In the genomic region with DNA sequence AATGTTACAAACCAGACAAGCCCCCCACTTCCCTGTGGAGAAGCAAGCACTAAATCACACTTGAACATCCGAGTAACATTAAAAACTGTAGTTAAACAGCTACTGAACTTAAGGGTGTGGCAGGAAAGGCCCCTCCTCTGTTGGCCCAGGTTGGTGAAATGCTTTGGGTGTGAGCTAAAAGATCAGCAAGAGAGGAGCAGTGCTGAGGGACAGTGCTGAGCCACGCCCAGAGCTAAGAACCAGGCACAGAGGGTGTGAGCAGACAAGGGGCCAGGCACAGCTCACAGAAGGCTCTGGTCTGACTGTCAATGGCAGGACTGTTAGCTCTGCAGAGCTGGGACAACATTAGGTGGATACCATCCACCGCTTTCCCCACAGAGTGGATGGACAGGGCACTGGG, we compare ENCODE assay signal across 1 mouse cellular context.
TF ChIP-seq lines count a peak whose summit lies in the region.

No protein-coding gene starts in this region.

TF ChIP-seq in MEL, 35 proteins besides CTCF, POLR2A, EP300 and RAD21 (continued from another document):
- no peak for TF ChIP-seq ETS1 (IDR thresholded peaks at IDR 0.05; ENCODE audit: low read depth, low read length)
